Mouse (Mus musculus): ENCODE data around the gene Klrd1.
"Not testable (repeated sequence)": the region's sequence is repeated elsewhere in the genome, so short reads cannot be mapped to it uniquely, and the experiment has no call there.

The Klrd1 gene

DNA sequence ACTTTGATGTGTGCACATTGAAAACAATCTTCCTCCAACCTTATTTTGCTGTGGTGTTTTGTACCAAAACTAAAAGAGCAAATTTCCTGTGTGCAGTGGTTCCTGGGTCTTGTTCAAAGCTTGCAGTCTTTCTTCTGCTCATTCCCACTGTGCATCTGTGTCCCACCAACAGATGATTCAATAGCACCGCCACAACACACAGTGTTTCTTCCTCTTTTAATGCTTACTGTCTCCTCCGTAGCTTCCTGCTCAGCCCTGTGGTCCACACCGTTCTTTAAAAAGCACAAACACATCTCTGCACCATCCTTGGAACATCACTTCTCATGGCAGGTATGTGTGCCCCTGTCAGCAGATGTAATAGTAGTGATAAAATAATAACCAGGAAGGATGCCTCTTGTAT, at the start of gene Klrd1:
Gene Klrd1 (plus strand): TSS at position 275 of the 400 bp plus-strand sequence.
- peak; percentile 34 to 54 for DNase-seq (ENCODE audit: low spot score in 2 of 2)

GRCm38 (mm10) chr6:129541931-129542330, 49.7 kb upstream of the Klrd1 start:
- DNase-seq (ENCODE audit: low spot score in 2 of 2): no peak

- DNase-seq (ENCODE audit: low spot score in 2 of 2): no peak
Observed at GRCm38 (mm10) chr6:129542540-129542939, 49.0 kb upstream of the Klrd1 start.

DNA sequence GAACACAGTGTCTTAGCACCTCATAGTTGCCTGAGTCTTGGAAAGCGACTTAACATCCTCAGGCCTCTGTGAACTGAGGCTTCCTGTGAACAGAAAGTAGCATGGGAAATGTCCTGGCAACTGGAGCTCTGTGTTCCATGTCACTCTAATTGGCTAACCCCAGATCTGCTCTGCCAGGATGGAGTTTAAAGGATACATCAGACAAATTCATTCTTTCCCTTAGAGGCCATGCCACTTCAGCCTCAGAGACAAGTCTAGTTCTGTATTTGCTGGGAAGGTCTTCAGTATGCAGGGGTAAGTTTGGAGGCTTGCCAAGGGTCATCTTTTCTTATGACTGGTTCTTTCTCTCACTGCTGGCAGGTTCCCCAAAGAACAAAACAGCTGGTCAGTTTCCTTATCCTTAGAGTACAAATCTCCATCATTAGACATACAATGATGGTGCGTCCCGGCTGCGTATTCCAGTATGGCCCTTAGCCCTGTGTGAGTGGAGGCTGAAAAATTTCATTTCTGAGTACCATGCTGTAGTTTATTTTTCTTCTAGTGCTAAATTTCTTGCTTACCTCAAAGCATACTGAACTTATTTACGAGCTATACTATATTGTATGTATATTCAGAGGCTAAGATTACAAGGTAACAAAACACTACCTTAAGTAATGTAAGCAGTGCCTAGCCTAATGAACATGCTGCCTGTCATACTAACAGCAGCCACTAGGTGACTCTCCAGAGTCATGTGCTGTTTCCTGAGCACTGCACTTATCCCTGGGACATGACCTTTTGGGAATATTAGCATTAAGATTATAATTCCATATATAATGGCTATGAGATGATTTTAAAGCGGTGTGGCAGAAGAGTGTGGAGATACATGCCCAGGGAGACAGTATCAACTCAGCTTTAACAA, 47.6 kb upstream of the Klrd1 start:
- peak; percentile 13 to 20 for DNase-seq (ENCODE audit: low spot score in 2 of 2)

- DNase-seq (ENCODE audit: low spot score in 2 of 2): no peak
Observed at GRCm38 (mm10) chr6:129547277-129547676, 44.3 kb upstream of the Klrd1 start.

DNA sequence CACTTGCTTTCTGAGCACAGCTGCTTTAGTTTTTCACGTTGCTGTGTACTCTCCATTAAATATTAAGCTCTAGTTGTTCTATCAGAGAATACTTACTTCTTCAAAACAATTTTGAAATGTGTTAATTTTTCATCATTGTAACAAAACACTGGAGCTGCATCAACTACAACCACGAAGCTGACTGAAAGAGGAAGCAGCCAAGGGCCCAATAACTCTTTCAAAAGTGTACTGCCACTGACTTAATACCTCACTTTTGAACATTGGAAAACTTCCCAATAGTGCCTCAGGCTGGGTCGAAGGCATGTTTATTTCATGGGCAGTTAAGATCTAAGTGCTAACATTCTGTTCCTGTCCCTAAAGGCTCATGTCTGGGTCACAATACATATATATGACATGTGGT, 43.6 kb upstream of the Klrd1 start:
- no peak for DNase-seq (ENCODE audit: low spot score in 2 of 2)

DNA sequence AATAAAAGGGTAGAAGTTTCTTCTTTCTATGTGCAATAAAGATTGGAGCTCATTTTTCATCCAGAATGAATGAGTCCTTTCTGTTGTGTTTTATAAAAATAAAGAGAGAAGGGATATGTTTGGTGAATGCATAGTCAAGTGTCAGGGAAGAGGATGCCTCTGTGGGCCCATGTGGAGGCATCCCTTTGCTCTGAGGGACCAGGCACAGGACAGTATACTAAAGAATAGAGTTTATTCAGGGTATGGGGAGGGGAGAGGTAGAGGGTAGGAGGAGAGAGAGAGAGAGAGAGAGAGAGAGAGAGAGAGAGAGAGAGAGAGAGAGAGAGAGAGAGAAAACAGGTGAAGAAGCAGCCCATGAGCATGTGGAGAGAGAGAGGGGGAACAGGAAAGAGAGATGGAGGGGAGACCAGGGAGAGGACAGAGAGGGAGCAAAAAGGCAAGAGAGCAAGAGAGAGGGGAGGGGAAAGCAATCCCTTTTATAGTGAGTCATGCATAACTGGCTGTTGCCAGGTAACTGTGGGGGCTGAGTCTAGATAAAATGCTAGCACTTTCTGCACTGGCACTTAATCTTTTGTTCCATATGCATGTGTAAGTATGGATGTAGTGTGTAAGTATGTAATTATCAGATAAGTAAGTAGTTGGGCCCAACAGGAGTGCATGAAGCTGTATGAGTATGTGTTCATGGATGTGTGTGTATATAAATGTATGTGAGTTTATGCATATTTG, 34.1 kb upstream of the Klrd1 start:
- DNase-seq (ENCODE audit: low spot score in 2 of 2): no peak

GRCm38 (mm10) chr6:129558946-129559640, 32.5 kb upstream of the Klrd1 start:
- peak; percentile 33 to 53 for DNase-seq (ENCODE audit: low spot score in 2 of 2)

GRCm38 (mm10) chr6:129559641-129560027, 31.9 kb upstream of the Klrd1 start:
- DNase-seq (ENCODE audit: low spot score in 2 of 2): no peak

DNA sequence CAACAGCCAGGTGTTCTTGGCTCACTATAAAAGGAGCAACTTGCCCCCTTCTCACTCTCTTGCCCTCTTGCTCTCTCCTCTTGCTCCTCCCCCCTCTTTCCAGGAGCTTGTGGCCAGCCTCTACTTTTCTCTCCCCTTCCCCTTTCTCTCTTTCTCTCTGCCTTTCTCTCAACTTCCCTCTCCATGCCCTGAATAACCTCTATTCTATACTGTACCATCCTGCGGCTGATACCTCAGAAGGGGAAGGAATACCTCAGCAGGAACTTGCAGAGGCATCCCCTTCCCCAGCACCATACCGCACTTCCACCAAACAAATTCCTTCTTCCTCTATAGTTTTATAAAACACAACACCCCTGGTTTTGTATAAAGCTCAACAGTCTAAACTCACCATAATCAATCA, 26.3 kb upstream of the Klrd1 start:
- DNase-seq (ENCODE audit: low spot score in 2 of 2): no peak

GRCm38 (mm10) chr6:129575315-129575714, 16.3 kb upstream of the Klrd1 start:
- DNase-seq (ENCODE audit: low spot score in 2 of 2): no peak

DNA sequence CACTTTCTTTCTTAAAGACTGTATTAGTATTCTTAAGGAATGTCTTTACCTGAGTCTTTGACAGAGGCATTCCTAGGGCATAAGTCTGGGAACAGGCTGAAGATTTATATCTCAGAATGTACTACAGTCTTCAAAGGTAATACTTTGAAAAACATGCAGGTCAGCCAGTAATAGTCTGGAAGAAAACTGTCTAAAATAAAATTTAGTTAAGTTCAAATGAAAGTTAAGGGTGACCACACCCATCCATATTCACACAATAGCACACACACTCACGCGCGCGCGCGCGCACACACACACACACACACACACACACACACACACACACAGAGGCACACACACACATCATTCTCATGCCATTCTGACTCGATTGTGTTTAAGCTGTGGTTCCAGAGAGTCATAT, 14.0 kb upstream of the Klrd1 start, which contains the start of gene Klre1:
Gene Klre1 (plus strand): TSS at position 301 of the 400 bp plus-strand sequence.
- no peak for DNase-seq (ENCODE audit: low spot score in 2 of 2)

GRCm38 (mm10) chr6:129581274-129581673, 10.3 kb upstream of the Klrd1 start:
- DNase-seq (ENCODE audit: low spot score in 2 of 2): peak; percentile 19 to 25

DNA sequence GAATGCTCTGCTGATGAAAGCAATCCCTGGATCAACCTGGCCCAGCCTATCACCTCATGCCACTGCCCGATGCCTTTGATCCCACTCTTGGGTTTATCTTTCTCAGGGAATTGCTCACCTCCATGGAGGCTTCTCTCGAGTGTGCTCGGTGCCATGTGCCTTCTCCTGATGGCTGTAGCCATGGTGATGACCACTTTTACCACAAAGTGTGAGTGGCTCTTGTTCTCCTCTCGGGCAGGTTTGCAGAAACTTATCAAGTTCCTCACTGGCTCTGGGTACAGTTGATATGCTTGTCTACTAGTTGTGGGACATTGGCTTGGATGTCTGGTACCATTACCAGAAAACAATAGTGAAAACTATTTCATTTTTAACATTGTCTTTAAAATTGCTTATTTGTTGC, 9.7 kb upstream of the Klrd1 start:
- DNase-seq (ENCODE audit: low spot score in 2 of 2): no peak

- DNase-seq (ENCODE audit: low spot score in 2 of 2): no peak
Observed at GRCm38 (mm10) chr6:129583014-129583413, 8.6 kb upstream of the Klrd1 start.

GRCm38 (mm10) chr6:129608372-129608771, 16.8 kb downstream of the Klrd1 start:
- peak; percentile 39 to 49 for DNase-seq (ENCODE audit: low spot score in 2 of 2)

- DNase-seq (ENCODE audit: low spot score in 2 of 2): no peak
Observed at GRCm38 (mm10) chr6:129623735-129624134, 32.2 kb downstream of the Klrd1 start, which contains the start of gene Klrk1. Gene Klrk1 (minus strand): TSS chr6:129623864.

- not testable (repeated sequence) for DNase-seq (ENCODE audit: low spot score in 2 of 2)
Observed at GRCm38 (mm10) chr6:129631046-129631445, 39.5 kb downstream of the Klrd1 start.

DNA sequence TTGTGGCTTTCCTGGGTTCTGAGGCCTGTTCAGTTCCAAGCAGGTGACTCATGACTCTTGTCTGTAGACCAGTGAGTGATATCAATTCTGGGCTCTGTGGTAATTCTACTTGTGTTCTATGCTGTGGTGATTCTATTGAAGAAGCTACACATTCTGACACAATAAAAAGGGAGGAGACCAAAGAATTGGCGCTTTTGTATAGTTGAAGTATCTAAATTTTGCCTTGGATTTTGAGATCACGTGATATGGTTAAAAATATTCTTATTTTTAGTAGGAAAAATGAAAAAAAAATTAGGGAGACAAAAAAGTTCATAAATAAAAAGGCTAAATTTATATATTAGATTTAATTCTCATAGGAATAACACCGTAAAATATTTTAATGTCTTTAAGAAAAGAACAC, 51.7 kb downstream of the Klrd1 start, which contains the start of gene Klrc3:
Gene Klrc3 (minus strand): TSS at position 101 of the 400 bp plus-strand sequence.
- DNase-seq (ENCODE audit: low spot score in 2 of 2): not testable (repeated sequence)

DNA sequence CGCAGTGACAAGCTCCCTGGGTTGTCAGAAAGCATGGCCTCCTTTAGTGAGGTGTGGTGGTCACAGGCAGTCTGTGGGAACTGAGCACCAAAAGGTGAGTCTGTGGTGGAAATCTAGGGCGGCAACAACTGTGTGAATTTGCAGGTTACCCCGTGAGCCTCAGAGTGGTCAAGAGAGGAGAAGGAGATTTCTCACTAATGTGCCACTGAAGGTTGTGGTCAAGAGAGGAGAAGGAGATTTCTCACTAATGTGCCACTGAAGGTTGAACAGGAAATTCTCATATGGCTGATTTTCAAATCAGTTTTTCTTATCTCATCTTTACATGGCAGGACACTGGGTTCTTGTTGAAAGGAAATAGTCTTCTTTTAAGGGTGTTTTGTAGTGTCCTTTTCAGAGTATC, 52.5 kb downstream of the Klrd1 start:
- DNase-seq (ENCODE audit: low spot score in 2 of 2): not testable (repeated sequence)
